Mouse (Mus musculus) CD4-positive, CD25-positive, alpha-beta regulatory T cell, adult 4 months (primary cell): ENCODE measurements around the gene Slc35b1. TPM values are rescaled to one million over a fixed set of nuclear protein-coding genes. Genes with fewer than 3 reads are reported as not detected.
A peak's percentile ranks its signal among the peaks of the same experiment; 100 is the strongest.
"Not testable (repeated sequence)": the region's sequence is repeated elsewhere in the genome, so short reads cannot be mapped to it uniquely, and the experiment has no call there.

Experiments
- ATAC-seq: one replicate; pipeline ENCODE4 v1.8.0; 2017
- polyA plus RNA-seq, 2 experiments: library from polyadenylated mRNA; unstranded; fragments of 100-300 nt; shearing (Covaris generic); gene quantifications; one replicate each; pipeline ENCODE4 v1.2.1; 2017

The Slc35b1 gene
- polyA plus RNA-seq, 2 experiments from 2014 or later = 53.8 to 61.1 TPM

DNA sequence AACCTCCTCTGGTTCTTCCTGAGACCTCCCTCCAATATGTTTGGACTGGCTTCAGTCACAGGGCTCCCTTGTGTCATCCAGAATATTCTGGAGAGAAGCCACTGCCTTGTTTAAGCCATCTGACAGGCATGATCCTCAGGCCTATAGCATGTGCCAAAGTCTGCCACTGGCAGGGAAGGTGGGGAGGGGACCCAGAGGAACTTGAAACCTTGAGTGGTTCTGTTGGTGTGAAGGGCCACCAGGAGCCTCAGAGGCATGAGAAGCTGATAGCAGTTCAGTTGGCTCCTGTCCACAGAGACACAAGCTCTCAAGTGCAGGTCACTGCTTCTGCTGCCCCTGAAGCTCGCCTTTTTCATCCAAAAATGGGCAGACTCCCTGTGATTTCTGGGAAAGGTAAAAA is 12.1 kb downstream of the Slc35b1 start:
- no peak for ATAC-seq

DNA sequence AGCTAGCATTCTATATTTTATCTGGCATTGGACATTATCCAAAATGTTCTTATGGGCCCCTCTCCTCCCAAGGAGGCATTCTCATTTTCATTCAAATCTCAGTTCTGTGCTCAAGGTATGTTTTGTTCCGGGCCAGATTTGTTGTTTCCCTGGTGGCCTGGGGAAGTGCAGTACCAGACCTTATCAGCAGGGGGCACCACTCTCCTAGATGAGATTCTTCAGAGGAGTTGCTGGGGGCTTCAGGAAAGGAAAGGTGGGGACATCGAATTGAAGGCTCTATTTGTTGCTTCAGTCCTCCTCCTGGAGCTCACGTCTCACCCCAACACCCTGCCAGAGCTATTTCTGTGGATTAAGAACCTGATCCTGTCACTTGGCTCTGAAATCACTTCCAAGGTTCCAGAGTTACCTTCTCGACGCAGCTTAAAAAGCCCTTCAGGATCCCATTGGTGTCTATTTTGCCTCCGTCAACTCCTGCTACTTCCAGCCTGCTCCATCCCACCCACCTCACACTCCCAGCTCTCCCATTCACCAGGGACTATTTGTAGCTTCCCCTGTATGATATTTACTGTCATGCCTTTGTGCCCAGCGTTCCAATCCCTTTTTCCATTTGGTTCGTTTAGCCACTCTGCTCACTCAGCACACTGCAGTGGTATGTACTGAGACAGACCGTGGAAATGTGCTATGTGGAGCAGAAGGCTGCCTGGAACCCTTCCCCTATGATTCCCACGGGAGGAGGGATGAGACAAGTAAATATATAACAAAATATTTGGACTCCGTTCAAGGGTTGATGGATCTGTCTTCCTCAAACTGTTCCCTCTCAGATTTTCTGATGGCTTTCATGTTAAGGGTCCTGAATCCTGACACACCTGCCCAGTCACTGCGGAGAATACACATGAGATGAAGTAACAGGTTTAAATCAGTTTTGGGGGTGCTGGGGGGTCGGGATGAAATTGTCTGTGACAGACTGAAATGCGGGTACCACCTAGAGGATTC is 13.6 kb downstream of the Slc35b1 start:
- ATAC-seq = no peak

DNA sequence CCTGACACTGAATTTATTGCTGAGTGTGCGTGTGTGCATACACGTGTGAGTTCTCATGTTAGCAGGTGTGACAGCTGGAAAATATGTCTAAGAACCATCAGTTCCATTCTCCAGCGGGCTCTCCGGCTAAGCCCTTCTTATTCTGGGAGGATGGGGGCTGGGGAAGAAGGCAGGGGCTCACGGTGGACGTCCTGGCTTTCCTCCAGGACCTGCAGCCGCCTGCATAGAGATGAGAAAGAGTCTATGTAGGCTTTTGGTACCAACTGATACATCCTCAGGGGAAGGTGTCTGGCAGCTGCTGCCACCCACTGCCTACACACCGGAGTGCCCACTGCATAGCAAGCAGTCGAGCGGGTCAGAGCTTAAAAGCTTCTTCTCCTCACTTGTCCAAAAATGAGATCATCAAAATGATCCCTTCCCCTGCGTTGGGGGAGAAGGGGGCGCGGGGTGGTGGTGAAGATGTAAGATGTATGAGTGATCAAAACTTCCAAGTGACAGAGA is 15.1 kb downstream of the Slc35b1 start:
- no peak for ATAC-seq

- ATAC-seq = no peak
These were observed 17.1 kb downstream of the Slc35b1 start for GRCm38 (mm10) chr11:95401568-95401967.

GRCm38 (mm10) chr11:95402196-95402595 is 17.7 kb downstream of the Slc35b1 start:
- no peak for ATAC-seq

DNA sequence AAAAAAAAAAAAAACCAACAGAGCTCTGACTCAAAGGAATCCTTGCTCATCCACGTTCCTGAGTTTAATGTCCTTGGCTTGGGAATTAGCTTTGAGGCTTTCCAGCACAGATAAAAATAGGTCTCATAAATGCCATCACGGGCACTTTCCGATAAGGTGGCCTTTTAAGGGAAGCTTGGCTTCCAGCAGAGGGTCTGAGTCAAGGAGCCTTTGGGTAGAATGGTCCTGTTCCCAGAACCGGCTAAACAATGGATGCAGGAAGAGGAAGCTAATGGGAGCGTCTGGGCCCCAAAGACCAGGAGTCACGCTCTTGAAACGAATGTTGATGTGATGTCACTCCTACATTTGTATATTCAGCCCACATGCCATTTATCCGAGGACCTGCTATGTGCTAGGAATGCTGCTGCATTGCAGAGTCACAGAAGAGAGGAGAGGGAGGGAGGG is 18.2 kb downstream of the Slc35b1 start:
- no peak for ATAC-seq

- no peak for ATAC-seq
These were observed 19.2 kb downstream of the Slc35b1 start for GRCm38 (mm10) chr11:95403382-95404340.

DNA sequence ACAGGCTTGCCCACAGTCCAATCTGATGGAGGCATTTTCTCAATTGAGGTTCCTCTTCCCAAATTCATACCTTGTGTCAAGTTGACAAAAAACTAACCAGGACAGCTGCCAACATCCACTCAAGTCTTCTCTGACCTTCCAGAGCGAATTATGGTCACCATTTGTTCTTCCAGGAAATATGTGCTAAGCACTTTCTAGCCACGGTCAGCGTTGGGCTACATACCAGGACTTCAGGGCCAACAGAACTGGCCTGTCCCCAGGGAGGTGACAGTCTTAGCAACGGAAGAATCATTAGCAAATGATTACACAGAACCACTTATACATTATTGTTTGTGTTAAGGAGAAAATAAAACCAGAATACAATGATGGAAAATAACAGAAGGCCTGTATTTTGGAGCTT is 21.3 kb downstream of the Slc35b1 start:
- ATAC-seq = no peak

- ATAC-seq = not testable (repeated sequence)
These were observed 21.9 kb downstream of the Slc35b1 start for GRCm38 (mm10) chr11:95406398-95406797.

GRCm38 (mm10) chr11:95409450-95410112 is 25.1 kb downstream of the Slc35b1 start:
- ATAC-seq = no peak

DNA sequence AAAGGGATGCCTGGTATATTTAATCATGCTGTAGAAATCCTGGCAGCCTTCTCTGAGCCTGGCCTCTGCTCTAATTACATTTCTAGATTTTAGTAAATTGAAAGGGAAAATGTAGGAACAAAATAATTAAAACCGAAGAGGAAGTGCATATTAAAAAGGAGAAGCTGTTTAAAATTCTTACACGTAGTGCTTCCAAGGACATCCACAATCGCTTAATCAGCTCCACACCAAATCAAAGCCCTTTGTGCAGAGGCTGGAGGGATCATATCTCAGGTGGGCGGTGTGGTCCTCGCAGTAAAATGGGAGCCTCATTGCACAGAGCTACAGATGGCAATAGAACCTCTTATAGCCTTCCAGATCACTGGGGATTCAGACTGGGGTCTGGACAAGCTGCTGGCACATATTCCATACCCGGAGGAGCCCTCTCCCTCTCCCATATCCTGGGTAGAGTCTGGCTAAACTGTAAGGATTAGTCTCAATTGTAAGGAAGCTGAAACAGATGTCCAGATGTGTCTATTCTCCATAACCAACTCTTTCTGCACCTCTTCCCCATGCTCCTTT is 27.0 kb downstream of the Slc35b1 start:
- no peak for ATAC-seq

GRCm38 (mm10) chr11:95412615-95413014 is 28.1 kb downstream of the Slc35b1 start:
- ATAC-seq = no peak

- peak; percentile 85 for ATAC-seq
These were observed 29.4 kb downstream of the Slc35b1 start, which contains the start of gene Spop for GRCm38 (mm10) chr11:95413641-95414535. TSS of gene Spop (plus strand) at chr11:95414080.

GRCm38 (mm10) chr11:95414536-95415161 is 30.2 kb downstream of the Slc35b1 start:
- ATAC-seq = peak; percentile 61

DNA sequence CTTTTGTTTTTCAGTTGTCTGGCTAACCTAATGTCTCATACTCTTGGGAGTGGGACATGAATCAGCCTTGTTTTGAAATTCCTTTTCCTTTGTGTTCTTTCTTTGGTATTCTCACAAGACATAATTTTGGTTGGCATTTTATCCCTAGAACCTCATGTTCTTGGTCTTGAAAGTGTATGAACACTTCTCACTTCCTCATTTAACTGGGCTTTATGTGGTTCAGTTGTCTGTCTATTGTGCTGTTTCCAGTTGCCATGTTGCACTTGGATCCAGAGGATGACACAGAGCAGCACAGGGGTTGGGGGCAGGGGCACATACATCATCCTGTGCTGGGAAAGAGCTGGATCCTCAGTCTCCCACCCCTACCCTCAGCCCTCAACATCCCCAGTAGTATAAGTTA is 31.4 kb downstream of the Slc35b1 start:
- ATAC-seq = no peak

DNA sequence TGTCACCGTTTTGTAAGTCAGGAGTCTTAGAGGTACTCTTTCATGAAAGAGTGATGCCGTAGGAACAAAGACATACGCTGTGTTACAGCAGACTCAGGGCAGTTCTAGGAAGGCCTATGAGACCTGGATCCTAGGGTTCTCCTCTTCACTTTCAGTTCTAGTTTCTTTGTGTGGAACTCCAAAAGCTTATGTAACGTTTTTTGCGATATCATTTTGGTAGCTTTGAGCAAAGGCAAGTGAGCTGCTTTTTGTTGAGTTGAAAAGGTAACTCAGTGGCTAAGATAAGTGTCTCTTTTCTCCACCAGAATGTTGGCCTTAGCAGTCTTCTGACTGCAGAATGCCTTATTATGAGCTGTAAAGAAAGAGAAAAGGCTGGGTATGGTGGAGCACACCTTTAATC is 32.8 kb downstream of the Slc35b1 start:
- ATAC-seq = no peak

DNA sequence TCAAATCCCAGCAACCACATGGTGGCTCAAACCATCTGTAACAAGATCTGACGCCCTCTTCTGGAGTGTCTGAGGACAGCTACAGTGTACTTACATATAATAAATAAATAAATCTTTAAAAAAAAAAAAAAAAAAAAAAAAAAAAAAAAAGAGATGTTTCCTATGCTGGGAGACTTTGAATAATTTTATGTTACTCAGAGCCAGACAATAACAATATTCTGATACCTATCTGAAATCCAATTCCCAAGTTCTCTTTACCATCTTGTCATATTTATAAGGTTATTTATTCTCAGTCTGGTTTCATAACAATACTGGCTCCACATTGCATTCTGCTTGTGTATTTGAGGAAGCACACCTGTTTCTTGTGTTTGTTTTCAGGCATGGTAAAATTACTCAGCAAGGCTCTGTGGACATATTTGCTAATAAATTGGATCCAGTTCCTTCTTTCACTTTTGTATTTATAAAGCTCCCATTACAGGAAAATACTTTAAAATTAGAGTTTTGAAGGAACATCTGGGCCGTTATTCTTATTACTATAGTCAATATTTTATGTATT is 36.5 kb downstream of the Slc35b1 start:
- ATAC-seq = no peak

- ATAC-seq = no peak
These were observed 39.0 kb downstream of the Slc35b1 start for GRCm38 (mm10) chr11:95423505-95423904.

DNA sequence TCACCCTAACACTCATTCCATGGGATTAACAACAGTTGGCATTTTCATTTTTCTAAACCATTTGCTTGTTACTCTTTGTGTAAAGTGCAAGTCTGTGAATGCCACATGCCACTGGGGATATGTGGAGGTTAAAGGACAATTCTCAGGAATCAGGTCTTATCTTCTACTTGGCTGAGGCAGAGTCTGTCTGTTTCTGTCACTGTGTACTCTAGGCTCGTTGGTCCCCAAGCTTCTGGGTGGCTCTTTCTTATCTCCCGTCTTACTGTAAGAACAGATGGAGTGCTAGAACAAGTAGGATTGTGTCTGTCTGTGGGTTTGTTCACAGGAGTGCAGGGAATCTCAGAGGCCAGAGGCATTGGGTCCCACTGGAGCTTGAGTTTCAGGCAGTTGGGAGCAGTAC is 46.9 kb downstream of the Slc35b1 start:
- no peak for ATAC-seq

DNA sequence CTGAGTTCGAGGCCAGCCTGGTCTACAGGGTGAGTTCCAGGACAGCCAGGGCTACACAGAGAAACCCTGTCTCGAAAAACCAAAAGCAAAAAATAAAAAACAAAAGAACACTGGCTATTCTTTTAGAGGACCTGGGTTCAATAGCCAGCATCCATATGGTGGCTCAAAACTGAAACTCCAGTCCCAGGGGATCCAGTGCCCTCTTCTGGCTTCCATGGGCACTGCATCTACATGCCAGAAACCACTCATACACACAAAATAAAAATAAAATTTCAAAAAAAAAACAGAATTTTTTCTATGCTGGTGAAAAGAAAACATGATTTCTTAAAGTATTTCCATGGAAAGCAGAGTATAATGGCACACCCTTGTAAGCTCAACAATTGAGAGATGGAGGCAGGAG is 47.7 kb downstream of the Slc35b1 start:
- no peak for ATAC-seq
